Mouse (Mus musculus): ENCODE measurements around the gene Mcm6. TPM values are rescaled to one million over a fixed set of nuclear protein-coding genes. Genes with fewer than 3 reads are reported as not detected.
"Not testable (repeated sequence)": the region's sequence is repeated elsewhere in the genome, so short reads cannot be mapped to it uniquely, and the experiment has no call there.

The Mcm6 gene
- polyA plus RNA-seq, 1 experiment from 2014 or later, result 54.9 TPM

DNA sequence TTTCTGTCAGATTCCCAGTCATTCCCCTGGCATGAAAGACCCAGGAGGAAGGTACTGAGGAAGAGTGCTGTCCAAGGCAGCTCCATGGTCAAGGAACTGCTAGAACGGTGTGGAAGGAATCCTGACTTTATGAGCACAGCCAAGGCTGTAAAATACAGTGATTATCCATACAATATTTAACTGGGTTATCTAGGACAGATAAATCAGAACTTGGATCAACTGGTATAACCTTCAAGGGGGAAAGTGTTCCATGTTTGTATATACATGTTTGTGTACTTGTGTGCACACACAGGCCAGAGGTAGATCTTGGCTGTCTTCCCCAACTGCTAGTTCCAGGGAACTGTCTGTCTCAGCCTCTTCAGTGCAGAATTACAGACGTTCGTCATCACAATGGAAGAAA is 31.2 kb downstream of the Mcm6 start, which contains the start of gene Lct:
Gene Lct (minus strand): TSS at position 101 of the 400 bp plus-strand sequence.
- H3K36me3 ChIP-seq (ENCODE audit: control insufficient read depth, insufficient read depth, low read length), result peaks cover 8% of the 10 kb centered on the region; the same call in 1 of the 2 replicates
- WGBS, result 81% methylated on average over 3 of the region's 3 CpGs
- no peak within 1 kb of the TSS for H3K27ac ChIP-seq (replicated peaks)
- H3K4me1 ChIP-seq (replicated peaks; ENCODE audit: control insufficient read depth, insufficient read depth), result no peaks in the 10 kb centered on the region
- ATAC-seq (ENCODE audit: low FRiP score, low TSS enrichment), result no peak
- DNase-seq (ENCODE audit: low spot score), result no peak
- no peak within 1 kb of the TSS for H3K4me2 ChIP-seq (replicated peaks; ENCODE audit: low read depth)
- H3K9ac ChIP-seq (ENCODE audit: low read length), result no peak within 1 kb of the TSS
- H3K9me3 ChIP-seq (ENCODE audit: control insufficient read depth, low read length), result no peaks in the 10 kb centered on the region
- no peaks in the 10 kb centered on the region for H3K27me3 ChIP-seq (ENCODE audit: control insufficient read depth, insufficient read depth, low read length)
- TF ChIP-seq EP300 (optimal IDR thresholded peaks at IDR 0.05), result no peak
- no peak for TF ChIP-seq CTCF (IDR thresholded peaks at IDR 0.05; ENCODE audit: low read depth)
- no peak within 1 kb of the TSS for H3K4me3 ChIP-seq (ENCODE audit: low read depth, low read length)

DNA sequence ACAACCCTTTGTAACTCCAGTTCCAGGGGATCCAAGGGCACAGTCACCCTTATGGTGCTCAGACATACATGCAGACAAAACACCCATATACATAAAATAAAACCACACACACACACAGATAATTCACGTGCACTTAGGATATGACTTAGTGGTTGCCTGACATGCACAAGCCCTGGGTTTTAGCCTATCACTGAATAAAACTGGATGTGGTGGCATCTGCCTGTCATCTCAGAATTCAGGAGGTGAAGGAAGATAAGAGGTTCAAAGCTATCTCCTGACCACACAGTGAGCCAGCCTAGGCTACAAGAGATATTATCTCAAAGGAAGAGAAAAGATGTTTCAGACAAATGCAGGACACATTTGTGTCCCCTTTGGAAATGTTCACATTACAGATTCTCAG is 32.3 kb downstream of the Mcm6 start:
- no peaks in the 10 kb centered on the region for H3K27me3 ChIP-seq (ENCODE audit: control insufficient read depth, insufficient read depth, low read length)
- no peak for TF ChIP-seq EP300 (optimal IDR thresholded peaks at IDR 0.05)
- no peak for TF ChIP-seq CTCF (IDR thresholded peaks at IDR 0.05; ENCODE audit: low read depth)
- H3K9me3 ChIP-seq (ENCODE audit: control insufficient read depth, low read length), result no peaks in the 10 kb centered on the region
- no peak overlapping the region for H3K27ac ChIP-seq (replicated peaks)
- H3K36me3 ChIP-seq (ENCODE audit: control insufficient read depth, insufficient read depth, low read length), result peaks cover 2% of the 10 kb centered on the region; the same call in 1 of the 2 replicates
- DNase-seq (ENCODE audit: low spot score), result no peak
- no peak for ATAC-seq (ENCODE audit: low FRiP score, low TSS enrichment)
- H3K4me1 ChIP-seq (replicated peaks; ENCODE audit: control insufficient read depth, insufficient read depth), result no peaks in the 10 kb centered on the region
- no peak overlapping the region for H3K4me2 ChIP-seq (replicated peaks; ENCODE audit: low read depth)
- 94% methylated on average over 1 of the region's 1 CpGs for WGBS
- H3K4me3 ChIP-seq (ENCODE audit: low read depth, low read length), result no peak overlapping the region
- no peak overlapping the region for H3K9ac ChIP-seq (ENCODE audit: low read length)

DNA sequence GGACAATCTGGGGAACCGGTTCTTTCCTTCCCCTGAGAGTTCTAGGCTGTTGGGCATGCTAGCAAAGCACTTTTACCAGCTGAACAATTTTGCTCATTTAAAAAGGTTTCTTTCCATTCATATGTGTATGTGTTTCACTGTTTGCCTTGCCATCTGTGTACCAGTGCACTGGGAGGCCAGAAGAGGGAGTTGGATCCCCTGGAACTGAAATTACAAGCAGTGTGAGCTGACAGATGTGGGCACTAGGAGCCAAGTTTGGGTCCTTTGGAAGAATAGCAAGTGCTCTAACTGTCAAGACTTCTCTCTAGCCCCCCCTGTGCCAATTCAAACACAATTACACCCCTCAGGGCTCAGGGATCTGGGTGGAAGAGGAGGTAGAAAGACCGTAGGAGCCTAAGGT is 34.7 kb downstream of the Mcm6 start:
- TF ChIP-seq CTCF (IDR thresholded peaks at IDR 0.05; ENCODE audit: low read depth), result no peak
- no peak for TF ChIP-seq EP300 (optimal IDR thresholded peaks at IDR 0.05)
- WGBS, result 88% methylated on average over 2 of the region's 2 CpGs
- no peak overlapping the region for H3K9ac ChIP-seq (ENCODE audit: low read length)
- no peak overlapping the region for H3K4me2 ChIP-seq (replicated peaks; ENCODE audit: low read depth)
- H3K27ac ChIP-seq (replicated peaks), result no peak overlapping the region
- no peaks in the 10 kb centered on the region for H3K36me3 ChIP-seq (ENCODE audit: control insufficient read depth, insufficient read depth, low read length)
- H3K4me1 ChIP-seq (replicated peaks; ENCODE audit: control insufficient read depth, insufficient read depth), result no peaks in the 10 kb centered on the region
- ATAC-seq (ENCODE audit: low FRiP score, low TSS enrichment), result no peak
- DNase-seq (ENCODE audit: low spot score), result no peak
- H3K9me3 ChIP-seq (ENCODE audit: control insufficient read depth, low read length), result no peaks in the 10 kb centered on the region
- H3K27me3 ChIP-seq (ENCODE audit: control insufficient read depth, insufficient read depth, low read length), result no peaks in the 10 kb centered on the region
- no peak overlapping the region for H3K4me3 ChIP-seq (ENCODE audit: low read depth, low read length)

DNA sequence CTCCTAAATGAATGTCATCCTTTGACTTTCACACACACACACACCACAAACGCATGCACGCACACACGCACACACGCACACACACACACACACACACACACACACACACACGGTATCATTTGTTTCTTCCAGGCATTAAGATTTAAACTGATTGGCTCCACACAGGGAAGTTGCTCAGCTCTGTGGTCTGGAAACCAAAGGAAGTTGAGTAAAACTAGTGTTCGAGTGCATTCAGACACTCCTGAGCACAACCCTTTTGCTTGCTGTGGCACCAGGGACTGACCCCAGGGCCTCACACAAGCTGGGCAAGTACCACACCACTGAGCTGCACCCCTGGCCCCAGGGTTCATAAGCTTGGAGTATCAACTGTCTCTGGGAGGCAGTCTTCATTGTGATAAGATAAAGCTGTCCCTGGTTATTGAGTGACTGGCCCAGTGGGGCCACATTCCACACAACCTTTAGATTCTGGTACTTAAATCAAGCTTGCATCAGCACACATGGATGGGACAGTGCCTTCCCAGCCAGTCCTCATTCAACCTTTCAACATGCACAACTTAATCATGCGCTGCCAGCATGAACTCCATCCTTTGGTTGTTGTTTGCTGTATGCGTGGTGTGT is 36.3 kb downstream of the Mcm6 start:
- Histone ChIP-seq H3K36me3 (ENCODE audit: control insufficient read depth, insufficient read depth, low read length) (no peaks in the 10 kb centered on the region), H3K4me1 (replicated peaks; ENCODE audit: control insufficient read depth, insufficient read depth) (no peaks in the 10 kb centered on the region), H3K4me2 (replicated peaks; ENCODE audit: low read depth) (no peak overlapping the region), H3K9me3 (ENCODE audit: control insufficient read depth, low read length) (no peaks in the 10 kb centered on the region), H3K27ac (replicated peaks) (no peak overlapping the region), H3K4me3 (ENCODE audit: low read depth, low read length) (no peak overlapping the region), H3K9ac (ENCODE audit: low read length) (no peak overlapping the region), H3K27me3 (ENCODE audit: control insufficient read depth, insufficient read depth, low read length) (no peaks in the 10 kb centered on the region)
- ATAC-seq (ENCODE audit: low FRiP score, low TSS enrichment) (no peak), DNase-seq (ENCODE audit: low spot score) (no peak)
- no peak for TF ChIP-seq CTCF (IDR thresholded peaks at IDR 0.05; ENCODE audit: low read depth)
- no peak for TF ChIP-seq EP300 (optimal IDR thresholded peaks at IDR 0.05)
- 83% methylated on average over 8 of the region's 8 CpGs for WGBS

DNA sequence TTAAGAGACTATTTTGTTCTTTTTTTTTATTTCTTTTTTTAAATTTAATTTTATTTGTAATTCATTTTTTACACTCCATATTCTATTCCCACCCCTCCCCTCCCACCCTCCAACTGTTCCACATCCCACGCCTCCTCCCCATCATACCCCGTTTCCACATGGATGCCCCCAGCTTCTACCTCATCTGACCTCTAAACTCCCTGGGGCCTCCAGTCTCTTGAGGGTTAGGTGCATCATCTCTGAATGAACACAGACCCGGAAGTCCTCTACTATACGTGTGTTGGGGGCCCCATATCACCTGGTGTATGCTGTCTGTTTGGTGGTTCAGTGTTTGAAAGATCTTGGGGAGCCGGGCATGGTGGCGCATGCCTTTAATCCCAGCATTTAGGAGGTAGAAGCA is 40.2 kb downstream of the Mcm6 start:
- H3K4me1 ChIP-seq (replicated peaks; ENCODE audit: control insufficient read depth, insufficient read depth); DNase-seq (ENCODE audit: low spot score); H3K27me3 ChIP-seq (ENCODE audit: control insufficient read depth, insufficient read depth, low read length); H3K27ac ChIP-seq (replicated peaks); H3K4me2 ChIP-seq (replicated peaks; ENCODE audit: low read depth); H3K9me3 ChIP-seq (ENCODE audit: control insufficient read depth, low read length); H3K4me3 ChIP-seq (ENCODE audit: low read depth, low read length); H3K9ac ChIP-seq (ENCODE audit: low read length); H3K36me3 ChIP-seq (ENCODE audit: control insufficient read depth, insufficient read depth, low read length); ATAC-seq (ENCODE audit: low FRiP score, low TSS enrichment): not testable (repeated sequence)
- 86% methylated on average over 6 of the region's 6 CpGs for WGBS

DNA sequence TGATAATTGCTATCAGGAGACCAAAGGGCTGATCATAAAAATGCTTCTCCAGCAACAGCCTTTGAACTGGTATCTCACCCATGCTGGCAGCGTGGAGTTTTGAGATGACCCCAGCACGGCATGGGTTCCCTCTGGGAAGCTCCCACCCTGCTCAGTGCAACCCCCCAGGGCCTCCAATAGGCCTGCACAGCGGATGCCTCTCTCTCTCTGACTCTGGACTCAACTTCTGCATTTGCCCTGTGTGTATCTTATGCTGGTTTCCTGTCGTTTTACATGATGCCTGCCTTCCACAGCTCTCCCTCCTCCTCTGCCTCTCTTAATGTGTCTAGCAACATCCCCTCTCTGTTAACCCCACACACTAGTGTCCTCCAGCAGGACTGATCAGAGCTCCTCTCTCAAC is 44.8 kb downstream of the Mcm6 start:
- no peak for ATAC-seq (ENCODE audit: low FRiP score, low TSS enrichment)
- no peak for DNase-seq (ENCODE audit: low spot score)
- Histone ChIP-seq H3K27me3 (ENCODE audit: control insufficient read depth, insufficient read depth, low read length) (no peaks in the 10 kb centered on the region), H3K4me2 (replicated peaks; ENCODE audit: low read depth) (no peak overlapping the region), H3K9ac (ENCODE audit: low read length) (no peak overlapping the region), H3K27ac (replicated peaks) (no peak overlapping the region), H3K36me3 (ENCODE audit: control insufficient read depth, insufficient read depth, low read length) (no peaks in the 10 kb centered on the region), H3K4me3 (ENCODE audit: low read depth, low read length) (no peak overlapping the region), H3K4me1 (replicated peaks; ENCODE audit: control insufficient read depth, insufficient read depth) (no peaks in the 10 kb centered on the region), H3K9me3 (ENCODE audit: control insufficient read depth, low read length) (no peaks in the 10 kb centered on the region)
- TF ChIP-seq CTCF (IDR thresholded peaks at IDR 0.05; ENCODE audit: low read depth) (no peak), EP300 (optimal IDR thresholded peaks at IDR 0.05) (no peak)
- 62% methylated on average over 4 of the region's 4 CpGs for WGBS
